Mouse (Mus musculus) hindbrain, embryonic 10.5 days (tissue): ENCODE measurements around the gene Ppp1r3a. TPM values are rescaled to one million over a fixed set of nuclear protein-coding genes. Genes with fewer than 3 reads are reported as not detected.

ENCODE experiments used
- DNase-seq: peaks from one replicate; pipeline ENCODE4 v3.0.0-alpha.2; 2017; ENCODE audit warnings: low spot score
- H3K27ac ChIP-seq: fragments of 300-500 bp; sonication (generic); 2 replicates; pipeline ENCODE4 v1.5.1; 2016; ENCODE audit warnings: mild to moderate bottlenecking, moderate library complexity
- H3K27me3 ChIP-seq: fragments of 300-500 bp; sonication (generic); 2 replicates; pipeline ENCODE4 v1.6.1; 2016; ENCODE audit warnings: mild to moderate bottlenecking; ENCODE audit not compliant: poor library complexity, insufficient read depth, severe bottlenecking
- H3K36me3 ChIP-seq: fragments of 300-500 bp; sonication (generic); 2 replicates; pipeline ENCODE4 v1.6.1; 2016; ENCODE audit warnings: mild to moderate bottlenecking, moderate library complexity
- H3K4me1 ChIP-seq: fragments of 300-500 bp; sonication (generic); replicated peaks from 2 replicates; pipeline ENCODE4 v1.6.1; 2016; ENCODE audit warnings: mild to moderate bottlenecking
- H3K4me3 ChIP-seq: fragments of 300-500 bp; sonication (generic); 2 replicates; pipeline ENCODE4 v1.5.1; 2016; ENCODE audit warnings: mild to moderate bottlenecking, moderate library complexity
- H3K9me3 ChIP-seq: fragments of 300-500 bp; sonication (generic); 2 replicates; pipeline ENCODE4 v1.6.1; 2016; ENCODE audit warnings: mild to moderate bottlenecking, moderate library complexity
- WGBS: fragments of 180-500 bp; shearing (Covaris S2); methylation state at CpG from one replicate; pipeline ENCODE4 v1.1.7; 2016; 5-methylcytosine and 5-hydroxymethylcytosine counted together
- polyA plus RNA-seq: library from polyadenylated mRNA; unstranded; fragments of >200 nt; fragmentation: Nextera tagmentation; extraction: Ambion mirVana; gene quantifications from 2 replicates; pipeline ENCODE4 v1.2.1, GENCODE M21; 2016

Ppp1r3a gene
- not detected in 2 replicates for polyA plus RNA-seq

- Histone ChIP-seq H3K9me3 (no peaks in the 10 kb centered on the region), H3K27me3 (no peaks in the 10 kb centered on the region), H3K27ac (no peak within 1 kb of the TSS), H3K36me3 (no peaks in the 10 kb centered on the region), H3K4me1 (no peaks in the 10 kb centered on the region), H3K4me3 (no peak within 1 kb of the TSS)
- 88% methylated on average over 7 of the region's 7 CpGs for WGBS
- DNase-seq = no peak
Measured at GRCm38 (mm10) chr6:14754901-14755591, at the start of gene Ppp1r3a. Ppp1r3a (minus strand) TSS chr6:14755274.

- no peak overlapping the region for H3K27ac ChIP-seq
- no peak overlapping the region for H3K4me3 ChIP-seq
- 93% methylated on average over 1 of the region's 1 CpGs for WGBS
- no peaks in the 10 kb centered on the region for H3K9me3 ChIP-seq
- H3K4me1 ChIP-seq = no peaks in the 10 kb centered on the region
- no peaks in the 10 kb centered on the region for H3K36me3 ChIP-seq
- no peak for DNase-seq
- no peaks in the 10 kb centered on the region for H3K27me3 ChIP-seq
Measured at GRCm38 (mm10) chr6:14787157-14787938, 32.3 kb upstream of the Ppp1r3a start.

- no peak overlapping the region for H3K4me3 ChIP-seq
- WGBS = 90% methylated on average over 4 of the region's 4 CpGs
- DNase-seq = no peak
- no peaks in the 10 kb centered on the region for H3K27me3 ChIP-seq
- no peaks in the 10 kb centered on the region for H3K4me1 ChIP-seq
- H3K9me3 ChIP-seq = no peaks in the 10 kb centered on the region
- no peak overlapping the region for H3K27ac ChIP-seq
- no peaks in the 10 kb centered on the region for H3K36me3 ChIP-seq
Measured at GRCm38 (mm10) chr6:14777920-14778319, 22.8 kb upstream of the Ppp1r3a start.

GRCm38 (mm10) chr6:14771717-14772116 lies 16.6 kb upstream of the Ppp1r3a start:
- 76% methylated on average over 2 of the region's 2 CpGs for WGBS
- H3K36me3 ChIP-seq = no peaks in the 10 kb centered on the region
- H3K4me3 ChIP-seq = no peak overlapping the region
- no peaks in the 10 kb centered on the region for H3K27me3 ChIP-seq
- H3K4me1 ChIP-seq = no peaks in the 10 kb centered on the region
- no peak for DNase-seq
- H3K9me3 ChIP-seq = no peaks in the 10 kb centered on the region
- H3K27ac ChIP-seq = no peak overlapping the region

GRCm38 (mm10) chr6:14757486-14757885 lies 2.4 kb upstream of the Ppp1r3a start:
- H3K4me3 ChIP-seq = no peak overlapping the region
- H3K27me3 ChIP-seq = no peaks in the 10 kb centered on the region
- no peak for DNase-seq
- no peaks in the 10 kb centered on the region for H3K36me3 ChIP-seq
- no peaks in the 10 kb centered on the region for H3K4me1 ChIP-seq
- no peaks in the 10 kb centered on the region for H3K9me3 ChIP-seq
- 84% methylated on average over 3 of the region's 3 CpGs for WGBS
- no peak overlapping the region for H3K27ac ChIP-seq

GRCm38 (mm10) chr6:14753512-14753911 lies 1.6 kb downstream of the Ppp1r3a start:
- DNase-seq = no peak
- H3K4me3 ChIP-seq = no peak overlapping the region
- WGBS = 76% methylated on average over 4 of the region's 4 CpGs

GRCm38 (mm10) chr6:14752211-14752610 lies 2.9 kb downstream of the Ppp1r3a start:
- WGBS = 78% methylated on average over 1 of the region's 1 CpGs
- Histone ChIP-seq H3K36me3 (no peaks in the 10 kb centered on the region), H3K4me1 (no peaks in the 10 kb centered on the region), H3K4me3 (no peak overlapping the region), H3K9me3 (no peaks in the 10 kb centered on the region), H3K27ac (no peak overlapping the region), H3K27me3 (no peaks in the 10 kb centered on the region)
- no peak for DNase-seq

More at GRCm38 (mm10) chr6:14753512-14753911, 1.6 kb downstream of the Ppp1r3a start:
- Histone ChIP-seq H3K27me3 (no peaks in the 10 kb centered on the region), H3K9me3 (no peaks in the 10 kb centered on the region), H3K36me3 (no peaks in the 10 kb centered on the region), H3K27ac (no peak overlapping the region), H3K4me1 (no peaks in the 10 kb centered on the region)

GRCm38 (mm10) chr6:14747000-14747399 lies 8.1 kb downstream of the Ppp1r3a start:
- no peaks in the 10 kb centered on the region for H3K4me1 ChIP-seq
- H3K9me3 ChIP-seq = no peaks in the 10 kb centered on the region
- H3K36me3 ChIP-seq = no peaks in the 10 kb centered on the region
- DNase-seq = no peak
- H3K4me3 ChIP-seq = no peak overlapping the region
- H3K27ac ChIP-seq = no peak overlapping the region
- WGBS = 89% methylated on average over 2 of the region's 2 CpGs
- no peaks in the 10 kb centered on the region for H3K27me3 ChIP-seq

- H3K27me3 ChIP-seq = no peaks in the 10 kb centered on the region
- H3K4me1 ChIP-seq = no peaks in the 10 kb centered on the region
- H3K27ac ChIP-seq = no peak overlapping the region
- 80% methylated on average over 2 of the region's 2 CpGs for WGBS
- no peak for DNase-seq
- no peaks in the 10 kb centered on the region for H3K9me3 ChIP-seq
- no peaks in the 10 kb centered on the region for H3K36me3 ChIP-seq
- H3K4me3 ChIP-seq = no peak overlapping the region
Measured at GRCm38 (mm10) chr6:14736017-14736416, 19.1 kb downstream of the Ppp1r3a start.

- 85% methylated on average over 5 of the region's 5 CpGs for WGBS
- H3K4me1 ChIP-seq = no peaks in the 10 kb centered on the region
- no peaks in the 10 kb centered on the region for H3K27me3 ChIP-seq
- H3K4me3 ChIP-seq = no peak overlapping the region
- H3K27ac ChIP-seq = no peak overlapping the region
- no peaks in the 10 kb centered on the region for H3K9me3 ChIP-seq
- DNase-seq = no peak
- H3K36me3 ChIP-seq = no peaks in the 10 kb centered on the region
Measured at GRCm38 (mm10) chr6:14731011-14731410, 24.1 kb downstream of the Ppp1r3a start.

- Histone ChIP-seq H3K4me3 (no peak overlapping the region), H3K27ac (no peak overlapping the region), H3K36me3 (no peaks in the 10 kb centered on the region), H3K27me3 (no peaks in the 10 kb centered on the region), H3K9me3 (no peaks in the 10 kb centered on the region), H3K4me1 (no peaks in the 10 kb centered on the region)
- no peak for DNase-seq
- 83% methylated on average over 4 of the region's 4 CpGs for WGBS
Measured at GRCm38 (mm10) chr6:14720772-14721414, 34.2 kb downstream of the Ppp1r3a start.

- Histone ChIP-seq H3K4me1 (no peaks in the 10 kb centered on the region), H3K4me3 (no peak overlapping the region), H3K27me3 (no peaks in the 10 kb centered on the region), H3K36me3 (no peaks in the 10 kb centered on the region), H3K27ac (no peak overlapping the region), H3K9me3 (no peaks in the 10 kb centered on the region)
- DNase-seq = no peak
- WGBS = 78% methylated on average over 6 of the region's 6 CpGs
Measured at GRCm38 (mm10) chr6:14720110-14720771, 34.8 kb downstream of the Ppp1r3a start.
